Mouse (Mus musculus) liver, adult 2 months (tissue): Measurements from ENCODE around the gene Epc2. TPM values are rescaled to one million over a fixed set of nuclear protein-coding genes. Genes with fewer than 3 reads are reported as not detected.
A peak's percentile ranks its signal among the peaks of the same experiment; 100 is the strongest.

ENCODE experiments used
- DNase-seq: peaks from one replicate; pipeline ENCODE4 v3.0.0-alpha.2; 2011; ENCODE audit warnings: low read depth, low spot score; ENCODE audit errors: extremely low read depth
- H3K27ac ChIP-seq: fragments of 200-500 bp; replicated peaks from 2 replicates; pipeline ENCODE4 v1.5.1; 2012; ENCODE audit warnings: low read depth, mild to moderate bottlenecking, control low read depth, inconsistent platforms, low read length; ENCODE audit not compliant: insufficient read depth
- H3K27me3 ChIP-seq: fragments of 200-500 bp; 2 replicates; pipeline ENCODE4 v1.6.1; 2012; ENCODE audit warnings: mild to moderate bottlenecking, moderate library complexity, low read length, inconsistent platforms; ENCODE audit not compliant: control insufficient read depth, insufficient read depth
- H3K36me3 ChIP-seq: fragments of 200-500 bp; 2 replicates; pipeline ENCODE4 v1.6.1; 2012; ENCODE audit warnings: low read length, inconsistent platforms; ENCODE audit not compliant: control insufficient read depth, insufficient read depth
- H3K4me1 ChIP-seq: fragments of 200-500 bp; 2 replicates; pipeline ENCODE4 v1.6.1; 2011; ENCODE audit warnings: low read length; ENCODE audit not compliant: control insufficient read depth, insufficient read depth
- H3K4me3 ChIP-seq: fragments of 200-500 bp; 2 replicates; pipeline ENCODE4 v1.5.1; 2011; ENCODE audit warnings: low read depth, mild to moderate bottlenecking, control low read depth, low read length, moderate library complexity; ENCODE audit not compliant: insufficient read depth
- H3K79me2 ChIP-seq: fragments of 200-500 bp; 2 replicates; pipeline ENCODE4 v1.6.1; 2012; ENCODE audit warnings: inconsistent platforms, mild to moderate bottlenecking, low read length, moderate library complexity; ENCODE audit not compliant: control insufficient read depth, insufficient read depth
- H3K9ac ChIP-seq: fragments of 200-500 bp; 2 replicates; pipeline ENCODE4 v1.6.1; 2012; ENCODE audit warnings: low read depth, mild to moderate bottlenecking, control low read depth, inconsistent platforms, low read length
- CTCF ChIP-seq: fragments of 200-500 bp; IDR thresholded peaks from 2 replicates; pipeline ENCODE4 v1.5.1; 2011; ENCODE audit warnings: low read depth, low read length, control low read depth
- POLR2A ChIP-seq: fragments of 200-500 bp; IDR thresholded peaks from 2 replicates; pipeline ENCODE4 v1.6.1; 2011; ENCODE audit warnings: low read length, control low read depth; ENCODE audit not compliant: insufficient read depth; ENCODE audit errors: extremely low read depth
- WGBS: fragments of 180-500 bp; shearing (Covaris S2); methylation state at CpG from one replicate; pipeline ENCODE4 v1.1.7; 2018; 5-methylcytosine and 5-hydroxymethylcytosine counted together
- polyA plus RNA-seq: library from polyadenylated mRNA; depleted of rRNA; stranded (reverse); fragments of >200 nt; gene quantifications from 2 replicates; pipeline ENCODE4 v1.2.3, GENCODE M21; 2012
- total RNA-seq: library from RNA; depleted of rRNA; stranded (reverse); fragments of >200 nt; gene quantifications from 2 replicates; pipeline ENCODE4 v1.2.3, GENCODE M21; 2014

The Epc2 gene
- total and polyA plus RNA-seq, 2 experiments = 2.5 to 14.1 TPM

- no peak overlapping the region for H3K9ac ChIP-seq
- TF ChIP-seq POLR2A = no peak
- TF ChIP-seq CTCF = no peak
- DNase-seq = no peak
- WGBS = 97% methylated on average over 3 of the region's 3 CpGs
- no peaks in the 10 kb centered on the region; the same call in 1 of the 2 replicates for H3K36me3 ChIP-seq
- H3K4me1 ChIP-seq = no peaks in the 10 kb centered on the region
- H3K4me3 ChIP-seq = no peak overlapping the region
- H3K27ac ChIP-seq = no peak overlapping the region
- H3K27me3 ChIP-seq = no peaks in the 10 kb centered on the region
- no peaks in the 10 kb centered on the region for H3K79me2 ChIP-seq
Measured at GRCm38 (mm10) chr2:49558361-49558760, 107.1 kb downstream of the Epc2 start.

GRCm38 (mm10) chr2:49562688-49563350, 111.5 kb downstream of the Epc2 start:
- no peak overlapping the region for H3K27ac ChIP-seq
- H3K36me3 ChIP-seq = no peaks in the 10 kb centered on the region
- no peak for TF ChIP-seq POLR2A
- TF ChIP-seq CTCF = no peak
- H3K4me1 ChIP-seq = no peaks in the 10 kb centered on the region
- H3K9ac ChIP-seq = no peak overlapping the region
- WGBS = 67% methylated on average over 10 of the region's 10 CpGs
- no peaks in the 10 kb centered on the region for H3K27me3 ChIP-seq
- H3K4me3 ChIP-seq = no peak overlapping the region
- no peaks in the 10 kb centered on the region for H3K79me2 ChIP-seq
- peak; percentile 89 for DNase-seq

- WGBS = 74% methylated on average over 16 of the region's 16 CpGs
- no peak overlapping the region for H3K4me3 ChIP-seq
- no peaks in the 10 kb centered on the region for H3K36me3 ChIP-seq
- TF ChIP-seq CTCF = no peak
- no peak for TF ChIP-seq POLR2A
- H3K79me2 ChIP-seq = no peaks in the 10 kb centered on the region
- no peak overlapping the region for H3K27ac ChIP-seq
- H3K9ac ChIP-seq = no peak overlapping the region
- no peaks in the 10 kb centered on the region for H3K27me3 ChIP-seq
- no peaks in the 10 kb centered on the region for H3K4me1 ChIP-seq
- DNase-seq = no peak
Measured at GRCm38 (mm10) chr2:49569862-49570777, 118.8 kb downstream of the Epc2 start.

GRCm38 (mm10) chr2:49570778-49571101, 119.5 kb downstream of the Epc2 start:
- DNase-seq = no peak
- no peaks in the 10 kb centered on the region for H3K79me2 ChIP-seq
- H3K4me3 ChIP-seq = no peak overlapping the region
- WGBS = 74% methylated on average over 6 of the region's 6 CpGs
- H3K27me3 ChIP-seq = no peaks in the 10 kb centered on the region
- no peak overlapping the region for H3K27ac ChIP-seq
- H3K9ac ChIP-seq = no peak overlapping the region
- TF ChIP-seq CTCF (no peak), POLR2A (no peak)
- H3K36me3 ChIP-seq = no peaks in the 10 kb centered on the region
- no peaks in the 10 kb centered on the region for H3K4me1 ChIP-seq

GRCm38 (mm10) chr2:49571159-49571920, 120.1 kb downstream of the Epc2 start:
- Histone ChIP-seq H3K79me2 (no peaks in the 10 kb centered on the region), H3K4me3 (no peak overlapping the region), H3K27ac (no peak overlapping the region), H3K36me3 (no peaks in the 10 kb centered on the region), H3K9ac (no peak overlapping the region), H3K4me1 (no peaks in the 10 kb centered on the region), H3K27me3 (no peaks in the 10 kb centered on the region)
- TF ChIP-seq POLR2A = no peak
- TF ChIP-seq CTCF = no peak
- DNase-seq = no peak
- 78% methylated on average over 11 of the region's 11 CpGs for WGBS
